Mouse (Mus musculus) embryo, embryonic 11 days (tissue): ENCODE data around the gene Acoxl.
A peak's percentile ranks its signal among the peaks of the same experiment; 100 is the strongest.

Source experiments
- DNase-seq: peaks from one replicate; pipeline ENCODE4 v3.0.0-alpha.2; 2015

Acoxl gene

GRCm38 (mm10) chr2:128123921-128124683, 285.4 kb downstream of the Acoxl start:
- DNase-seq, result peak; percentile 47

GRCm38 (mm10) chr2:128124693-128125092, 286.0 kb downstream of the Acoxl start:
- no peak for DNase-seq

- DNase-seq, result peak; percentile 97
Measured at GRCm38 (mm10) chr2:128125635-128126470, 287.2 kb downstream of the Acoxl start, which contains the start of gene Bcl2l11. Gene Bcl2l11, plus strand, starts transcription at chr2:128126038.

GRCm38 (mm10) chr2:128126591-128127051, 287.9 kb downstream of the Acoxl start:
- DNase-seq, result peak; percentile 63

- DNase-seq, result peak; percentile 98
Measured at GRCm38 (mm10) chr2:128127121-128127671, 288.5 kb downstream of the Acoxl start.

- peak; percentile 88 for DNase-seq
Measured at GRCm38 (mm10) chr2:128127691-128128292, 289.1 kb downstream of the Acoxl start.

GRCm38 (mm10) chr2:128128532-128128931, 289.9 kb downstream of the Acoxl start:
- peak; percentile 8 for DNase-seq

- DNase-seq, result no peak
Measured at GRCm38 (mm10) chr2:128131503-128131902, 292.8 kb downstream of the Acoxl start.

GRCm38 (mm10) chr2:128132635-128133034, 294.0 kb downstream of the Acoxl start:
- no peak for DNase-seq

GRCm38 (mm10) chr2:128133865-128134264, 295.2 kb downstream of the Acoxl start:
- DNase-seq, result no peak

- no peak for DNase-seq
Measured at GRCm38 (mm10) chr2:128134474-128134873, 295.8 kb downstream of the Acoxl start.

GRCm38 (mm10) chr2:128134948-128135347, 296.3 kb downstream of the Acoxl start:
- DNase-seq, result no peak

- no peak for DNase-seq
Measured at GRCm38 (mm10) chr2:128136769-128137433, 298.2 kb downstream of the Acoxl start.

- peak; percentile 32 for DNase-seq
Measured at GRCm38 (mm10) chr2:128137480-128138276, 299.0 kb downstream of the Acoxl start.

GRCm38 (mm10) chr2:128138924-128139323, 300.2 kb downstream of the Acoxl start:
- DNase-seq, result no peak

GRCm38 (mm10) chr2:128139781-128140180, 301.1 kb downstream of the Acoxl start:
- DNase-seq, result no peak

GRCm38 (mm10) chr2:128140183-128140582, 301.5 kb downstream of the Acoxl start:
- DNase-seq, result no peak

GRCm38 (mm10) chr2:128143992-128144391, 305.3 kb downstream of the Acoxl start:
- no peak for DNase-seq

- no peak for DNase-seq
Measured at GRCm38 (mm10) chr2:128145433-128145832, 306.8 kb downstream of the Acoxl start.

GRCm38 (mm10) chr2:128149596-128149995, 310.9 kb downstream of the Acoxl start:
- DNase-seq, result no peak

- DNase-seq, result no peak
Measured at GRCm38 (mm10) chr2:128152211-128152610, 313.5 kb downstream of the Acoxl start.
